Mouse (Mus musculus): ENCODE measurements around the gene Ppp2r5c.

DNA sequence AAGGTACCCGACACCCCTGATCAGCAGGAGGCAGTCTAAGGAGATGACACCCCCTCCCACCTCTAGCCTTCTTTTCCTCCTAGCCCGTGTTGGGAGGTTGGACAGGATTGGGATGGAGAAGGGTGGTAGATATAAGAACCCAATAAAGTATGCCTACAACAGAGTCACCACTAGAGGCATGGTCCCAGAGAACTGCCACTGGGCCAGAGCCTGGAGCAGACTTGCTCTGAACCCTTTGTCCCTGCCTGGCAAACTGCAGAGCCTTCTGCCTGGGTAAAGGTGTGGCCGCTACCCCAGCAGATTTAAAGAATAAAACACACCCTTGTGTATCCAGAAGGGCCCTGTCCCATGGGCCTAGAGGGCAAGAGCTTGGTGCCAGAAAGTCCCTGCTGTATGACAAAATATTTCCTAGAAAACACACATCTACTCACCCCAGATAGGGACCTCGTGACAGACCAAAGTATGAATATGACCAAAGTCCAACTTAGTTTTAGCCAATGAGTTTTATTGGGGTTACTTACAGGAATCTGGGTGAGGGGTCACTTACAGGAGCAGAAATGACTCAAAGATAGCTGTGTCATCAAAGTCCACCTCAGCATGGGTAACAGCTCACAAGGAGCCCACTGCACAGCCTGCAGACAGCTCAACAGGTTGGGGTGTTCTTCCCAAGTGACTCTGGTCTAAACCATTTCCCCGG lies 22.8 kb upstream of the Ppp2r5c start:
- TF ChIP-seq CTCF (IDR thresholded peaks at IDR 0.05; ENCODE audit: low read depth, low read length) (peak; percentile 34; the same call in 1 of the 2 replicates), POLR2A (IDR thresholded peaks at IDR 0.05; ENCODE audit: extremely low read depth, insufficient read depth, low read length) (no peak)
